Mouse (Mus musculus) thymus, adult 2 months (tissue): ENCODE data around the gene Nos1ap.

Experiments used
- CTCF ChIP-seq: fragments of 200-500 bp; IDR thresholded peaks from 2 replicates; pipeline ENCODE4 v1.5.1; 2012; ENCODE audit warnings: mild to moderate bottlenecking, control low read depth, low read length, moderate library complexity, borderline replicate concordance; ENCODE audit not compliant: control insufficient read depth, poor library complexity, insufficient read depth; ENCODE audit errors: extremely low read depth
- POLR2A ChIP-seq: fragments of 200-500 bp; IDR thresholded peaks from 2 replicates; pipeline ENCODE4 v1.6.1; 2012; ENCODE audit warnings: mild to moderate bottlenecking, low read length, control low read depth, moderate library complexity; ENCODE audit not compliant: control insufficient read depth, poor library complexity, insufficient read depth; ENCODE audit errors: extremely low read depth

GRCm38 (mm10) chr1:170590041-170590360 lies 340 bp upstream of the Nos1ap start:
- TF ChIP-seq CTCF: no peak
- no peak for TF ChIP-seq POLR2A
